Mouse (Mus musculus): ENCODE results near the gene Chn2. TPM values are rescaled to one million over a fixed set of nuclear protein-coding genes. Genes with fewer than 3 reads are reported as not detected.

Gene Chn2
- polyA plus RNA-seq, 1 experiment, result 8.5 TPM

GRCm38 (mm10) chr6:54225327-54225726 is 186.0 kb downstream of the Chn2 start:
- 64% methylated on average over 4 of the region's 4 CpGs for WGBS
- Histone ChIP-seq H3K4me3 (replicated peaks; ENCODE audit: extremely low read depth, low read depth, low read length) (no peak overlapping the region), H3K4me1 (ENCODE audit: control insufficient read depth, insufficient read depth, low read length) (no peaks in the 10 kb centered on the region)
- no peak for DNase-seq
- TF ChIP-seq POLR2A (IDR thresholded peaks at IDR 0.05; ENCODE audit: borderline replicate concordance, extremely low read depth, low read depth, low read length) (no peak), CTCF (IDR thresholded peaks at IDR 0.05; ENCODE audit: insufficient read depth, low read length) (no peak)

GRCm38 (mm10) chr6:54227061-54227460 is 187.7 kb downstream of the Chn2 start:
- 96% methylated on average over 3 of the region's 3 CpGs for WGBS
- no peak for TF ChIP-seq CTCF (IDR thresholded peaks at IDR 0.05; ENCODE audit: insufficient read depth, low read length)
- no peak for TF ChIP-seq POLR2A (IDR thresholded peaks at IDR 0.05; ENCODE audit: borderline replicate concordance, extremely low read depth, low read depth, low read length)
- no peak for DNase-seq
- Histone ChIP-seq H3K4me1 (ENCODE audit: control insufficient read depth, insufficient read depth, low read length) (no peaks in the 10 kb centered on the region), H3K4me3 (replicated peaks; ENCODE audit: extremely low read depth, low read depth, low read length) (no peak overlapping the region)

GRCm38 (mm10) chr6:54228421-54228820 is 189.1 kb downstream of the Chn2 start:
- TF ChIP-seq CTCF (IDR thresholded peaks at IDR 0.05; ENCODE audit: insufficient read depth, low read length), result no peak
- TF ChIP-seq POLR2A (IDR thresholded peaks at IDR 0.05; ENCODE audit: borderline replicate concordance, extremely low read depth, low read depth, low read length), result no peak
- Histone ChIP-seq H3K4me3 (replicated peaks; ENCODE audit: extremely low read depth, low read depth, low read length) (no peak overlapping the region), H3K4me1 (ENCODE audit: control insufficient read depth, insufficient read depth, low read length) (no peaks in the 10 kb centered on the region)
- DNase-seq, result no peak
- WGBS, result 78% methylated on average over 9 of the region's 9 CpGs

- TF ChIP-seq CTCF (IDR thresholded peaks at IDR 0.05; ENCODE audit: insufficient read depth, low read length) (no peak), POLR2A (IDR thresholded peaks at IDR 0.05; ENCODE audit: borderline replicate concordance, extremely low read depth, low read depth, low read length) (no peak)
- peak; percentile 16 for DNase-seq
- H3K4me3 ChIP-seq (replicated peaks; ENCODE audit: extremely low read depth, low read depth, low read length), result no peak overlapping the region
- WGBS, result 2% methylated on average over 2 of the region's 2 CpGs
- H3K4me1 ChIP-seq (ENCODE audit: control insufficient read depth, insufficient read depth, low read length), result no peaks in the 10 kb centered on the region
Measured at GRCm38 (mm10) chr6:54228874-54229273, 189.5 kb downstream of the Chn2 start.

GRCm38 (mm10) chr6:54231769-54232558 is 192.6 kb downstream of the Chn2 start:
- H3K4me1 ChIP-seq (ENCODE audit: control insufficient read depth, insufficient read depth, low read length), result no peaks in the 10 kb centered on the region
- DNase-seq, result no peak
- TF ChIP-seq POLR2A (IDR thresholded peaks at IDR 0.05; ENCODE audit: borderline replicate concordance, extremely low read depth, low read depth, low read length), result no peak
- no peak for TF ChIP-seq CTCF (IDR thresholded peaks at IDR 0.05; ENCODE audit: insufficient read depth, low read length)
- 76% methylated on average over 13 of the region's 13 CpGs for WGBS
- H3K4me3 ChIP-seq (replicated peaks; ENCODE audit: extremely low read depth, low read depth, low read length), result no peak overlapping the region

- DNase-seq, result no peak
- H3K4me1 ChIP-seq (ENCODE audit: control insufficient read depth, insufficient read depth, low read length), result no peaks in the 10 kb centered on the region
- TF ChIP-seq POLR2A (IDR thresholded peaks at IDR 0.05; ENCODE audit: borderline replicate concordance, extremely low read depth, low read depth, low read length), result no peak
- no peak for TF ChIP-seq CTCF (IDR thresholded peaks at IDR 0.05; ENCODE audit: insufficient read depth, low read length)
- WGBS, result 90% methylated on average over 9 of the region's 9 CpGs
- H3K4me3 ChIP-seq (replicated peaks; ENCODE audit: extremely low read depth, low read depth, low read length), result no peak overlapping the region
Measured at GRCm38 (mm10) chr6:54236441-54236840, 197.1 kb downstream of the Chn2 start.

GRCm38 (mm10) chr6:54241761-54242160 is 202.4 kb downstream of the Chn2 start:
- TF ChIP-seq POLR2A (IDR thresholded peaks at IDR 0.05; ENCODE audit: borderline replicate concordance, extremely low read depth, low read depth, low read length) (no peak), CTCF (IDR thresholded peaks at IDR 0.05; ENCODE audit: insufficient read depth, low read length) (no peak)
- H3K4me1 ChIP-seq (ENCODE audit: control insufficient read depth, insufficient read depth, low read length), result no peaks in the 10 kb centered on the region; the same call in 1 of the 2 replicates
- no peak for DNase-seq
- 66% methylated on average over 5 of the region's 5 CpGs for WGBS
- no peak overlapping the region for H3K4me3 ChIP-seq (replicated peaks; ENCODE audit: extremely low read depth, low read depth, low read length)

- DNase-seq, result no peak
- WGBS, result 43% methylated on average over 9 of the region's 9 CpGs
- Histone ChIP-seq H3K4me3 (replicated peaks; ENCODE audit: extremely low read depth, low read depth, low read length) (no peak overlapping the region), H3K4me1 (ENCODE audit: control insufficient read depth, insufficient read depth, low read length) (no peaks in the 10 kb centered on the region; the same call in 1 of the 2 replicates)
- TF ChIP-seq POLR2A (IDR thresholded peaks at IDR 0.05; ENCODE audit: borderline replicate concordance, extremely low read depth, low read depth, low read length) (no peak), CTCF (IDR thresholded peaks at IDR 0.05; ENCODE audit: insufficient read depth, low read length) (no peak)
Measured at GRCm38 (mm10) chr6:54242286-54242685, 202.9 kb downstream of the Chn2 start.

- WGBS, result 76% methylated on average over 8 of the region's 8 CpGs
- Histone ChIP-seq H3K4me1 (ENCODE audit: control insufficient read depth, insufficient read depth, low read length) (no peaks in the 10 kb centered on the region), H3K4me3 (replicated peaks; ENCODE audit: extremely low read depth, low read depth, low read length) (no peak overlapping the region)
- no peak for DNase-seq
- TF ChIP-seq CTCF (IDR thresholded peaks at IDR 0.05; ENCODE audit: insufficient read depth, low read length) (no peak), POLR2A (IDR thresholded peaks at IDR 0.05; ENCODE audit: borderline replicate concordance, extremely low read depth, low read depth, low read length) (no peak)
Measured at GRCm38 (mm10) chr6:54248354-54249252, 209.2 kb downstream of the Chn2 start.

All from lung, adult 2 months (tissue).